Mouse (Mus musculus): Measurements from ENCODE around the gene Cwh43. TPM values are rescaled to one million over a fixed set of nuclear protein-coding genes. Genes with fewer than 3 reads are reported as not detected.

Gene Cwh43
- total and polyA plus RNA-seq, 2 experiments from 2014 or later, result 0.62 to 0.99 TPM

- Histone ChIP-seq H3K9me3 (ENCODE audit: low read length) (no peaks in the 10 kb centered on the region), H3K36me3 (ENCODE audit: insufficient read depth, low read length) (no peaks in the 10 kb centered on the region), H3K4me2 (ENCODE audit: low read depth, low read length, poor library complexity, severe bottlenecking) (no peak overlapping the region), H3K4me3 (ENCODE audit: low read depth, low read length) (no peak overlapping the region), H3K9ac (replicated peaks; ENCODE audit: low read length, poor library complexity, severe bottlenecking) (no peak overlapping the region), H3K27me3 (ENCODE audit: insufficient read depth, low read length) (peaks cover 5% of the 10 kb centered on the region), H3K27ac (ENCODE audit: low read depth, low read length) (no peak overlapping the region), H3K4me1 (ENCODE audit: insufficient read depth, low read length) (no peaks in the 10 kb centered on the region)
- 25% methylated on average over 3 of the region's 3 CpGs for WGBS
- DNase-seq (ENCODE audit: low spot score) (peak; percentile 82), ATAC-seq (ENCODE audit: low FRiP score) (0 out of 2 replicates have a peak, but pooled peaks have one; percentile 20)
- peak; percentile 83 for TF ChIP-seq CTCF (IDR thresholded peaks at IDR 0.05)
These were observed 22.9 kb upstream of the Cwh43 start for GRCm38 (mm10) chr5:73382737-73383646.

DNA sequence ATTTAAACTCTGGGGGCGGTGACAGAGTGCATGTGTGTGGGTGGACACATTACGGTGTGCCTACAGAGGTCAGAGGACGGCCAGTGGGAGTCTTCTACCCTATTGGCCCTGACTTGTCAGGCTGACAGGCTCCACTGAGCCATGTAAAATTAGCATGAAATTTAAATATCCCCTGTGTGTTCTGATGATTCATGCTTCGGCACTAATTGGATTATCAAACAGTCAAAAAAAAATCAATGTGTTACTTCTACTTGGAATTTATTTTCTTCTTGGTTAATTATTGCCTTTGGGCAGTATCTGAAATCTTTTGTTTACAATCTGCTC, 22.3 kb upstream of the Cwh43 start:
- no peak overlapping the region for H3K9ac ChIP-seq (replicated peaks; ENCODE audit: low read length, poor library complexity, severe bottlenecking)

GRCm38 (mm10) chr5:73393041-73393440, 12.8 kb upstream of the Cwh43 start:
- Histone ChIP-seq H3K9me3 (ENCODE audit: low read length) (no peaks in the 10 kb centered on the region), H3K4me2 (ENCODE audit: low read depth, low read length, poor library complexity, severe bottlenecking) (no peak overlapping the region), H3K9ac (replicated peaks; ENCODE audit: low read length, poor library complexity, severe bottlenecking) (no peak overlapping the region), H3K4me3 (ENCODE audit: low read depth, low read length) (no peak overlapping the region), H3K4me1 (ENCODE audit: insufficient read depth, low read length) (no peaks in the 10 kb centered on the region), H3K27me3 (ENCODE audit: insufficient read depth, low read length) (no peaks in the 10 kb centered on the region), H3K27ac (ENCODE audit: low read depth, low read length) (no peak overlapping the region), H3K36me3 (ENCODE audit: insufficient read depth, low read length) (no peaks in the 10 kb centered on the region)
- 89% methylated on average over 9 of the region's 9 CpGs for WGBS
- no peak for DNase-seq (ENCODE audit: low spot score)
- no peak for ATAC-seq (ENCODE audit: low FRiP score)
- TF ChIP-seq CTCF (IDR thresholded peaks at IDR 0.05), result no peak

More for the DNA sequence above, 22.3 kb upstream of the Cwh43 start:
- no peak overlapping the region for H3K4me2 ChIP-seq (ENCODE audit: low read depth, low read length, poor library complexity, severe bottlenecking)
- H3K27me3 ChIP-seq (ENCODE audit: insufficient read depth, low read length), result peaks cover 5% of the 10 kb centered on the region
- DNase-seq (ENCODE audit: low spot score) (peak; percentile 48), ATAC-seq (ENCODE audit: low FRiP score) (no peak)
- no peaks in the 10 kb centered on the region for H3K9me3 ChIP-seq (ENCODE audit: low read length)
- TF ChIP-seq CTCF (IDR thresholded peaks at IDR 0.05), result no peak
- 28% methylated on average over 4 of the region's 4 CpGs for WGBS
- H3K4me3 ChIP-seq (ENCODE audit: low read depth, low read length), result no peak overlapping the region
- no peak overlapping the region for H3K27ac ChIP-seq (ENCODE audit: low read depth, low read length)
- no peaks in the 10 kb centered on the region for H3K4me1 ChIP-seq (ENCODE audit: insufficient read depth, low read length)
- no peaks in the 10 kb centered on the region for H3K36me3 ChIP-seq (ENCODE audit: insufficient read depth, low read length)

DNA sequence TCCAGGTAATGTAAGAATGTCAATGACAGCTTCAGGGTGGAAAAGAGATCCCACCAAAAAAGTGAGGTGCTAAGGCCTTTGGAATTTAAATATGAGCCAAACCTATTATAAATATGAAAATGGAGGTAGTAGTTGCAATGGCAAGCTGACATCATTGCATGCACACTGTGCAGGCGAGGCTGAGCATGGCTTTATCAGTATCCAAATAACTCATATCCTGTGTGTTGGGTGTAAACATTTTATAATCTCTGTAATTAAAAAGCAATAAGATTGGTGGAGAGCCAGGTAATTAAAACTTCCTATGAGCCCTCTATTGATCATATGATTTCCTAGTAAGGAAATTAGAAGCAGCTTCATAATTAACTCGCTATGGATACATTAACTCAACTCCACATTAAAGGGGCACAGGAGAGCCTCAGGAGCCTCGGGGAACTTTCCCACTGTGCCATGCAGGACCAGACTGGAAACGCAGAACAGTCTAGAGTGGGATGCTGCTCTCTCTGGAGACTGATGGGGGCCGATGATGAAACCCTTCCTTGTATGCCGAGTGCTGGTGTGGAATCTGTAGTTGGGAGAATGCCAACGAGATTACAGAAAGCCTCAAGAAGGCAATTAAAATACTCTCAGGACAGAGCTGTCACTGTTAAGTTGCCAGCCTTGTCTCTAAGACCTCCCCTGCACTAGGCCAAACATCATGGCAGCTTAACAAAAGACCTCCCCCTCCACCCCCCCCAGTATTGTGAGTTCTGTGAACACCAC, 5.9 kb upstream of the Cwh43 start:
- Histone ChIP-seq H3K9ac (replicated peaks; ENCODE audit: low read length, poor library complexity, severe bottlenecking) (no peak overlapping the region), H3K9me3 (ENCODE audit: low read length) (no peaks in the 10 kb centered on the region), H3K4me3 (ENCODE audit: low read depth, low read length) (no peak overlapping the region), H3K36me3 (ENCODE audit: insufficient read depth, low read length) (no peaks in the 10 kb centered on the region), H3K4me1 (ENCODE audit: insufficient read depth, low read length) (no peaks in the 10 kb centered on the region), H3K4me2 (ENCODE audit: low read depth, low read length, poor library complexity, severe bottlenecking) (no peak overlapping the region), H3K27me3 (ENCODE audit: insufficient read depth, low read length) (no peaks in the 10 kb centered on the region), H3K27ac (ENCODE audit: low read depth, low read length) (no peak overlapping the region)
- ATAC-seq (ENCODE audit: low FRiP score) (peak; percentile 75), DNase-seq (ENCODE audit: low spot score) (peak; percentile 65)
- 38% methylated on average over 7 of the region's 7 CpGs for WGBS
- TF ChIP-seq CTCF (IDR thresholded peaks at IDR 0.05), result no peak

GRCm38 (mm10) chr5:73401341-73401740, 4.5 kb upstream of the Cwh43 start:
- H3K4me1 ChIP-seq (ENCODE audit: insufficient read depth, low read length), result 0 out of 2 replicates have a peak, but pooled peaks cover 5% of the 10 kb centered on the region
- 77% methylated on average over 5 of the region's 5 CpGs for WGBS
- H3K9ac ChIP-seq (replicated peaks; ENCODE audit: low read length, poor library complexity, severe bottlenecking), result no peak overlapping the region
- peaks cover 7% of the 10 kb centered on the region; the same call in 1 of the 2 replicates for H3K27me3 ChIP-seq (ENCODE audit: insufficient read depth, low read length)
- no peak overlapping the region for H3K4me3 ChIP-seq (ENCODE audit: low read depth, low read length)
- H3K4me2 ChIP-seq (ENCODE audit: low read depth, low read length, poor library complexity, severe bottlenecking), result no peak overlapping the region
- TF ChIP-seq CTCF (IDR thresholded peaks at IDR 0.05), result no peak
- ATAC-seq (ENCODE audit: low FRiP score), result no peak
- H3K36me3 ChIP-seq (ENCODE audit: insufficient read depth, low read length), result no peaks in the 10 kb centered on the region
- no peaks in the 10 kb centered on the region for H3K9me3 ChIP-seq (ENCODE audit: low read length)
- DNase-seq (ENCODE audit: low spot score), result no peak
- no peak overlapping the region for H3K27ac ChIP-seq (ENCODE audit: low read depth, low read length)

DNA sequence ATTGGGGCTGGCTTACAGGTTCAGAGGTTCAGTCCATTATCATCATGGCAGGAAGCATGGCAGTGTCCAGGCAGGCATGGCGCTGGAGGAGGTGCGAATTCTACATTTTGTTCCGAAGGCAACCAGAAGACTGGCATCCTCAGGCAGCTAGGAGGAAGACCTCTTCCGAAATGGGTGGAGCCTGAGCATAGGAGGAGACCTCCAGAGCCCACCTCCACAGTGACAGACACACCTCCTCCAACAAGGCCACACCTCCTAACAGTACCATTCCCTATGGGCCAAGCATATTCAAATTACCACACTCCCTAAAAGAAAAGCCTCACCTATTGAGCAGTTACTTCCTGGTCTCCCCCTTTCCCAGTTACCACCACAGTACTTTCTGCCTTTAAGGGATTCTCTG, 3.0 kb upstream of the Cwh43 start:
- 94% methylated on average over 4 of the region's 4 CpGs for WGBS
- no peak for ATAC-seq (ENCODE audit: low FRiP score)
- TF ChIP-seq CTCF (IDR thresholded peaks at IDR 0.05), result no peak

More for the DNA sequence above, 3.0 kb upstream of the Cwh43 start:
- no peaks in the 10 kb centered on the region for H3K9me3 ChIP-seq (ENCODE audit: low read length)
- H3K4me2 ChIP-seq (ENCODE audit: low read depth, low read length, poor library complexity, severe bottlenecking), result no peak overlapping the region
- no peak overlapping the region for H3K4me3 ChIP-seq (ENCODE audit: low read depth, low read length)
- H3K4me1 ChIP-seq (ENCODE audit: insufficient read depth, low read length), result 0 out of 2 replicates have a peak, but pooled peaks cover 5% of the 10 kb centered on the region
- H3K27me3 ChIP-seq (ENCODE audit: insufficient read depth, low read length), result peaks cover 12% of the 10 kb centered on the region; the same call in 1 of the 2 replicates
- H3K36me3 ChIP-seq (ENCODE audit: insufficient read depth, low read length), result no peaks in the 10 kb centered on the region
- no peak overlapping the region for H3K27ac ChIP-seq (ENCODE audit: low read depth, low read length)
- no peak for DNase-seq (ENCODE audit: low spot score)
- no peak overlapping the region for H3K9ac ChIP-seq (replicated peaks; ENCODE audit: low read length, poor library complexity, severe bottlenecking)

Data from midbrain, postnatal 0 days (tissue).